Mouse (Mus musculus): ENCODE data around the gene Arhgap33.
"Not testable (repeated sequence)": the region's sequence is repeated elsewhere in the genome, so short reads cannot be mapped to it uniquely, and the experiment has no call there.

Gene Arhgap33

GRCm38 (mm10) chr7:30493401-30493931 lies 41.4 kb downstream of the Arhgap33 start, which contains the start of gene Prodh2:
TSS of gene Prodh2 (plus strand) at chr7:30493622.
- no peak for DNase-seq (ENCODE audit: low read depth)

- peak; percentile 40 for DNase-seq (ENCODE audit: low read depth)
Observed at GRCm38 (mm10) chr7:30492765-30493164, 42.1 kb downstream of the Arhgap33 start.

GRCm38 (mm10) chr7:30490957-30491307 lies 43.9 kb downstream of the Arhgap33 start:
- no peak for DNase-seq (ENCODE audit: low read depth)

- no peak for DNase-seq (ENCODE audit: low read depth)
Observed at GRCm38 (mm10) chr7:30490251-30490956, 44.5 kb downstream of the Arhgap33 start.

- DNase-seq (ENCODE audit: low read depth), result no peak
Observed at GRCm38 (mm10) chr7:30484250-30484649, 50.6 kb downstream of the Arhgap33 start.

GRCm38 (mm10) chr7:30477415-30478381 lies 57.2 kb downstream of the Arhgap33 start:
- no peak for DNase-seq (ENCODE audit: low read depth)

- DNase-seq (ENCODE audit: low read depth), result not testable (repeated sequence)
Observed at GRCm38 (mm10) chr7:30476136-30476535, 58.7 kb downstream of the Arhgap33 start.

- no peak for DNase-seq (ENCODE audit: low read depth)
Observed at GRCm38 (mm10) chr7:30474999-30475398, 59.9 kb downstream of the Arhgap33 start.

- DNase-seq (ENCODE audit: low read depth), result no peak
Observed at GRCm38 (mm10) chr7:30472411-30472810, 62.4 kb downstream of the Arhgap33 start.

Data from fibroblast of lung, adult 2 months (primary cell).